Mouse (Mus musculus) neural tube, embryonic 14.5 days (tissue): ENCODE measurements at regions not wholly inside any gene's neighbourhood (a gene's known extent, or its start where the extent isn't known, plus 50 kb on each side); places are given as distances from the start of the nearest gene placed in this dataset.

ENCODE experiments used
- ATAC-seq: fragments of 200-750 bp; cut with Nextera tagmentation; 2 replicates; pipeline ENCODE4 v1.8.0; 2017; ENCODE audit warnings: low read depth, mild to moderate bottlenecking, moderate TSS enrichment, moderate library complexity
- H3K27ac ChIP-seq: fragments of 300-500 bp; sonication (generic); 2 replicates; pipeline ENCODE4 v1.5.1; 2014; ENCODE audit warnings: low read depth, mild to moderate bottlenecking, control low read depth, low read length, moderate library complexity, mixed read lengths
- H3K27me3 ChIP-seq: fragments of 300-500 bp; sonication (generic); 2 replicates; pipeline ENCODE4 v1.6.1; 2014; ENCODE audit warnings: low read length; ENCODE audit not compliant: control insufficient read depth, insufficient read depth
- H3K36me3 ChIP-seq: fragments of 300-500 bp; sonication (generic); 2 replicates; pipeline ENCODE4 v1.6.1; 2014; ENCODE audit warnings: low read length, mixed read lengths; ENCODE audit not compliant: control insufficient read depth, insufficient read depth
- H3K4me1 ChIP-seq: fragments of 300-500 bp; sonication (generic); 2 replicates; pipeline ENCODE4 v1.6.1; 2014; ENCODE audit warnings: low read length; ENCODE audit not compliant: control insufficient read depth, insufficient read depth
- H3K4me2 ChIP-seq: fragments of 300-500 bp; sonication (generic); 2 replicates; pipeline ENCODE4 v1.6.1; 2014; ENCODE audit warnings: mild to moderate bottlenecking, low read depth, low read length, control low read depth
- H3K4me3 ChIP-seq: fragments of 300-500 bp; sonication (generic); 2 replicates; pipeline ENCODE4 v1.5.1; 2014; ENCODE audit warnings: low read depth, low read length, control low read depth, mixed read lengths
- H3K9ac ChIP-seq: fragments of 300-500 bp; sonication (generic); replicated peaks from 2 replicates; pipeline ENCODE4 v1.6.1; 2014; ENCODE audit warnings: low read depth, mild to moderate bottlenecking, control low read depth, low read length, mixed read lengths
- H3K9me3 ChIP-seq: fragments of 300-500 bp; sonication (generic); 2 replicates; pipeline ENCODE4 v1.6.1; 2016; ENCODE audit warnings: low read length; ENCODE audit not compliant: control insufficient read depth
- WGBS: fragments of 180-500 bp; shearing (Covaris S2); extraction: QIAGEN DNeasy Blood & Tissue Kit; methylation state at CpG from one replicate; pipeline ENCODE4 v1.1.7; 2014; 5-methylcytosine and 5-hydroxymethylcytosine counted together

DNA sequence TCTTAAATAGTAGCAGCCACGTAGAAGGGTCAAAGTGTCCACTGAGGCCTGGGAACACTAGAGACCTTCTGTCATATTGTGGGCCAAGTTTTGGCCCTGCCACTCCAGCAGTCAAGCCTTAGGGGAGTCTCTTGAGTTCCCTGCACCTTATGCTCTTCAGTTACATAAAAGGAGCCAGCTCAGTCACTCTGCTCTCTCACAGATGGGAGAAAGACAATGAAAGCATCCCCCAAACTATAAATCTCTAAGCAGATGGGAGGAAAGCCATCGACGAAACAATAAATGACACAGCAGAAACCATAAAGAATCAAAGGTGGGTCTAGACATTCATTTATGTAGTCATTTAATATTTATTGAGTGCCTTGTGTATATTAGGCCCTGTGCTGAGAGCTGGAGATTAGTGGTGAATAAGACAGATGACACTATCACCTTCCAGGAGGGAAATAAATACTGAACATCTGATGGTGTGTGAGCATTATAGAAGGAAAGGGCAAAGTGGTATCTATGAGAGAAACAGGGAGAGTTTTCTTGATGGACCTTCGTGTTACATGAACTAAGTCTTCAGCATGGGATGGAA lies 137.5 kb upstream of the Synpr start:
- WGBS = 46% methylated on average over 4 of the region's 4 CpGs
- Histone ChIP-seq H3K27me3 (no peaks in the 10 kb centered on the region), H3K27ac (no peak overlapping the region), H3K9me3 (no peaks in the 10 kb centered on the region), H3K9ac (no peak overlapping the region), H3K4me2 (no peak overlapping the region), H3K4me1 (peaks cover 7% of the 10 kb centered on the region; the same call in 1 of the 2 replicates), H3K4me3 (no peak overlapping the region), H3K36me3 (no peaks in the 10 kb centered on the region)
- ATAC-seq = peak; percentile 69

DNA sequence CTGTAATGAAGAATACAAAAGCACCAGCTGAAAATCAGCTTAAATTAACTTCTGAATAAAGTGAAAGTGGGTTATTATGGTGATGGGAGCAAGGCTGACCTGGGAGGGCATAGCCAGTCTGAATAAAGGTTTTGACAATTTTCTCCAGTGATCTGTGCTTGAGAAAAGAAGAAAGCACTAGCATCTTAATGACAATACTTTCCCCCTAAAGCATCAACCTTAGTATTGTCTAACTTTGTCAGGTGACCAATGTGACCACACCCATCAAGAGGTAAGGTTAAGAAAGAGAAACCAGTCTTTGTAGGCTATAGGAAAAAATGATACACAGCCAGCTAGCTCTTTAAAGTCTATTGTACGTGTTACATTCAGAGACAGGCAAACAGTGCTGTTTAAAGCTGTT lies 135.0 kb upstream of the Synpr start:
- Histone ChIP-seq H3K27ac (no peak overlapping the region), H3K9ac (no peak overlapping the region), H3K4me3 (no peak overlapping the region), H3K9me3 (no peaks in the 10 kb centered on the region), H3K4me1 (peaks cover 7% of the 10 kb centered on the region; the same call in 1 of the 2 replicates), H3K4me2 (no peak overlapping the region), H3K36me3 (no peaks in the 10 kb centered on the region), H3K27me3 (no peaks in the 10 kb centered on the region)
- 85% methylated on average over 1 of the region's 1 CpGs for WGBS
- ATAC-seq = no peak

DNA sequence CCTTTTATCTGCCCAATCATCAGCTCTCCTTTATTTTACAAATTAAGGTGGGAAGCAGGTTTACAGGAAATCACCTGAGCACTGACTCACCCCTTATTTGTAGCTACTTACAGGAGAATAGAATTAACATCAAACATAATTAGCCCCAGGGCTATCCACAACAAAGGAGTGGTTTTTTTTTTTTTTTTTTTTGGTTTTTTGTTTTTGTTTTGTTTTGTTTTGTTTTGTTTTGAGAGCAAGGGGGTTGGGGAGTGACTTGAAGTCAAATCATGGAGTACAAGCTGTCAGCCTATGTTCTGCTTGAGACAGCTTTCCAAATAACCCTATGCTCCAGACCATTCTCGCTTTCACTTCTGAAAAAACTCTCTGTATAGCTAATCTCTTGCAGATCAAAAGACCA lies 132.9 kb upstream of the Synpr start:
- no peak overlapping the region for H3K4me3 ChIP-seq
- WGBS = 90% methylated on average over 1 of the region's 1 CpGs
- H3K9me3 ChIP-seq = no peaks in the 10 kb centered on the region
- no peaks in the 10 kb centered on the region for H3K36me3 ChIP-seq
- no peaks in the 10 kb centered on the region for H3K27me3 ChIP-seq
- H3K4me1 ChIP-seq = 0 out of 2 replicates have a peak, but pooled peaks cover 3% of the 10 kb centered on the region
- ATAC-seq = no peak
- no peak overlapping the region for H3K4me2 ChIP-seq
- H3K9ac ChIP-seq = no peak overlapping the region
- no peak overlapping the region for H3K27ac ChIP-seq

DNA sequence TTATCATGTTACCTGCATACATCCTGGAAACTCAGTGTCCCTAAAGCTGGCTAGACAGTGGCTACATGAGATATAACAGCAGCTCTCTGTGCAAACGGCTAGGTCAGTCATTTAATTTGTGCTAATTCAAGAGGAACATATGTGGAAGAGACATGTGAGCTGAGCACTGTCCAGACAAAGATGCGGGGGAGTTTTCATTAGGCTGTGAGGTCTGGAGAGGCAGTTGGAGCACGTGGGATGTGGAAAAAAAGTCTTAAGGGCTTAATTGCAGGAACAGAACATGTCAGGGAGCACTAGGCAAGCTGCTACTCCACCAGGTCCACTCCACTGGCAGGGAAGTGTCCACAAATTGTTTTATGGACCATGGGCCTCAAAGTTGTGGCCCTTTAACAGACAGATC lies 108.4 kb upstream of the Synpr start:
- WGBS = 67% methylated on average over 3 of the region's 3 CpGs
- no peak overlapping the region for H3K27ac ChIP-seq
- no peaks in the 10 kb centered on the region for H3K36me3 ChIP-seq
- H3K4me3 ChIP-seq = no peak overlapping the region
- no peak for ATAC-seq
- H3K4me2 ChIP-seq = no peak overlapping the region
- no peaks in the 10 kb centered on the region for H3K4me1 ChIP-seq
- H3K9ac ChIP-seq = no peak overlapping the region
- H3K9me3 ChIP-seq = no peaks in the 10 kb centered on the region
- H3K27me3 ChIP-seq = no peaks in the 10 kb centered on the region

DNA sequence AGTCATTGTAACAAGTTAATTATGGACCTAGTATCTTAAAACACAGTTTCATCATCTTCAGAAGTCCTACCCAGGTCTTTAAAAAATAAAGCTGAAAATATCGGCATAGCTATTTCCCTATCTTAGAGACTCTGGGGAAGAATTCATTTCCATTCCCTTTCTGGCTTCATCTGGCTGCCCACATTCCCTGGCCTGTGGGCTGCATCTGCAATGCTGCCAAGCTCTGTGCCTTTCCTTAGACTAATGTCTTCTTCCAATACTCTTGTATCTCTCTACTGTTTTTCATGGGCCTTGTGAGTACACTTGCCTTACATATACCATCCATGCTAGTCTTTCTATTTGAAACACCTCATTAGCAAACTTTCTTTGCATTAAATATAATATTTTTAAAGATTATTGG lies 106.7 kb upstream of the Synpr start:
- no peak for ATAC-seq
- Histone ChIP-seq H3K9ac (no peak overlapping the region), H3K4me1 (no peaks in the 10 kb centered on the region), H3K36me3 (no peaks in the 10 kb centered on the region), H3K27me3 (no peaks in the 10 kb centered on the region), H3K4me2 (no peak overlapping the region), H3K9me3 (no peaks in the 10 kb centered on the region), H3K4me3 (no peak overlapping the region), H3K27ac (no peak overlapping the region)
- WGBS = 98% methylated on average over 1 of the region's 1 CpGs

DNA sequence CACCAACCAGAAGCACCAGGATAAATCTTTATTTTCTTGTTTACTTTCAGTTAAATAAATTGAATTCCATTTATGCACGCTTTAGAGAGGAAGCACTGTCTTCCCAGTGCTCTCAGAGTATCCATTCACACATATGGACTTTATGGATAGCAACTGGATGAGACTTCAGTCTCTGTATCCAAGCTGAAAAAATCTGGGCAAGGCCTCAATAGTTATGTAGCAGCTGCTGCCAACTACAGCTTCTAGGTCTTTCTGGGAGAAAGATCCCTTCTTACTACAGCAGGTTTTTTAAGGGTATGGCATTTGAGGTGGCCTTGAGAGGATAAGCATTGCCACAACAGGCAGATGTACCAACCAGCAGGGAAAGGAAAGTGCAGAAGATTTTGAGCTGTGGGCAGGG lies 93.8 kb upstream of the Synpr start:
- no peaks in the 10 kb centered on the region for H3K9me3 ChIP-seq
- no peak for ATAC-seq
- H3K27ac ChIP-seq = no peak overlapping the region
- H3K36me3 ChIP-seq = no peaks in the 10 kb centered on the region
- no peak overlapping the region for H3K9ac ChIP-seq
- 70% methylated on average over 1 of the region's 1 CpGs for WGBS
- no peak overlapping the region for H3K4me2 ChIP-seq
- no peaks in the 10 kb centered on the region for H3K4me1 ChIP-seq
- H3K27me3 ChIP-seq = no peaks in the 10 kb centered on the region
- no peak overlapping the region for H3K4me3 ChIP-seq

DNA sequence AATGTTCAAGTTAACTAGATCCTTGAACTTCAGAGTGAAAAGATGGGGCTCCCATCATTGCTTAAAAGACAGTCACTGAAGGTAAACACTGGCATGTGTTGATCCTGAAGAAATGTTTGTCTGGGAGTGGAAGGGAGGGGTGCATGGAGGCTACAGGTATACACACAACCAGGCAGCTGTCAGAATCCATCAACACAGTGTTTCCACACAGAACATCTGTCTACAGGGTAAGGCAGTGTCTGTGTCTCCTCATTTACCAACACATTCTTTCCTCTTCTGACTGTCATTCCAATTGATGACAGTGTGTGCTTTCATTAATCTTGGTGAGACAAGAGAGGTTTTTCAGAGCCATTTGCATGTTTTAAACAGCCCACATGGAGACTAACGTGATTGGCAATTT lies 91.8 kb upstream of the Synpr start:
- 25% methylated on average over 1 of the region's 1 CpGs for WGBS
- ATAC-seq = no peak
- H3K4me3 ChIP-seq = no peak overlapping the region

DNA sequence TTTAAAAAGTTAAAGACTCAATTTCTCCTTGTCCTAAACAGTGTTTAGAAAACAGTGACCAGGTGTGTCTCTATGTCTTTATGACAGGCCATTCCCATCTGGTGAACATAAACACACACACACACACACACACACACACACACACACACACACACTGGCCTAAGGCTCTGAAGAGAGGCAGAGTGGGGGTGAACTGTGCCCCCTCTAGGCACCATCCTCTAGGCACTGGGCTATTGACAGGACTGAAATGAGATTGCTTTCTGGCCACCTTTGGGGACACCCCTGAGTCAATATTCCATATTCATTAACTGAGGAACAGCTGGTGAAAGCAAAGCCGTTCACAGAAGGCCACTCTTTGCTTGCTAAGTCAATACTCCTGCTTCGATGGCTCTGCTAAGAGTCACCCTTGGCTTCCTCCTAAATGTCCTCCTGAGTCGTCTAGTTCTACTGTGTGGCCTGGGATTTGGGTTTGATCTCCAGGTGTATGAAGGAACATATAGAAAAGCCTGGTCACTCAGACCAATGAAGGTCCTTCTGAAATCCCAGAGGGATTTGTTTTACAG lies 87.2 kb upstream of the Synpr start:
- 52% methylated on average over 3 of the region's 3 CpGs for WGBS
- H3K36me3 ChIP-seq = no peaks in the 10 kb centered on the region
- no peaks in the 10 kb centered on the region for H3K4me1 ChIP-seq
- no peak overlapping the region for H3K4me2 ChIP-seq
- no peaks in the 10 kb centered on the region for H3K9me3 ChIP-seq
- ATAC-seq = no peak
- no peak overlapping the region for H3K4me3 ChIP-seq
- H3K9ac ChIP-seq = no peak overlapping the region
- no peaks in the 10 kb centered on the region for H3K27me3 ChIP-seq
- no peak overlapping the region for H3K27ac ChIP-seq

More for the DNA sequence above, 91.8 kb upstream of the Synpr start:
- no peaks in the 10 kb centered on the region for H3K9me3 ChIP-seq
- no peaks in the 10 kb centered on the region for H3K27me3 ChIP-seq
- H3K36me3 ChIP-seq = no peaks in the 10 kb centered on the region
- H3K4me1 ChIP-seq = no peaks in the 10 kb centered on the region
- H3K27ac ChIP-seq = no peak overlapping the region
- no peak overlapping the region for H3K9ac ChIP-seq
- no peak overlapping the region for H3K4me2 ChIP-seq

DNA sequence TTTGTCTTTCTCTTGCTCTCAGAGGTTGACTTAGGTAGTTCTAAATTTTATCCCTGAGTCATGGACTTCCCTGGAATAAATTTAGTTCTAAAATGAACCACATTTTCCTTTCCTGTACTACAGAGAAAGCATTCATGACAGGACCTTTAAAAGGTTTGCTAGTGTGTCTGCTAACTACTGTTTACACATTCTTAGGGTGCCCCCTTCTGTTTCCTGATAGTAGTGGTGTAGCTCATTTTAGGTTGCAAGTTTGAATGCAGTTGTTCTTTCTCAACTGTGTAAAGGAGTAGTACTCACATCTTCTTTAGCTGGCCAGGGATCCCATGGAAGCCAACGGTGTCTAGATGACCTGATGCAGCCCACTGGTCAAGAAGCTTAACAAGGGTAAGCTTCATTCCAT lies 86.1 kb upstream of the Synpr start:
- ATAC-seq = peak; percentile 92

More for the DNA sequence above, 86.1 kb upstream of the Synpr start:
- Histone ChIP-seq H3K36me3 (no peaks in the 10 kb centered on the region), H3K4me3 (no peak overlapping the region), H3K9ac (no peak overlapping the region), H3K27me3 (no peaks in the 10 kb centered on the region), H3K4me1 (no peaks in the 10 kb centered on the region), H3K9me3 (no peaks in the 10 kb centered on the region), H3K4me2 (no peak overlapping the region), H3K27ac (no peak overlapping the region)
- 38% methylated on average over 1 of the region's 1 CpGs for WGBS
